Mouse (Mus musculus) liver, postnatal 0 days (tissue): Measurements from ENCODE around the gene Gm21987.

Source experiments
- CTCF ChIP-seq: sonication (generic); IDR thresholded peaks from 2 replicates; pipeline ENCODE4 v1.5.1; 2016; ENCODE audit warnings: antibody characterized with exemption, low read depth
- EP300 ChIP-seq: IDR thresholded peaks from 2 replicates; pipeline ENCODE4 v1.6.1; 2016; ENCODE audit warnings: antibody characterized with exemption, low read depth, mild to moderate bottlenecking

GRCm38 (mm10) chr16:38341396-38342324 is 5.2 kb upstream of the Gm21987 start, which contains the start of gene Maats1:
- TF ChIP-seq CTCF: no peak
- TF ChIP-seq EP300: no peak
